Mouse (Mus musculus): ENCODE results near the gene Tab1. TPM values are rescaled to one million over a fixed set of nuclear protein-coding genes. Genes with fewer than 3 reads are reported as not detected.

The Tab1 gene
- polyA plus RNA-seq, 1 experiment from 2014 or later, result 34.6 TPM

DNA sequence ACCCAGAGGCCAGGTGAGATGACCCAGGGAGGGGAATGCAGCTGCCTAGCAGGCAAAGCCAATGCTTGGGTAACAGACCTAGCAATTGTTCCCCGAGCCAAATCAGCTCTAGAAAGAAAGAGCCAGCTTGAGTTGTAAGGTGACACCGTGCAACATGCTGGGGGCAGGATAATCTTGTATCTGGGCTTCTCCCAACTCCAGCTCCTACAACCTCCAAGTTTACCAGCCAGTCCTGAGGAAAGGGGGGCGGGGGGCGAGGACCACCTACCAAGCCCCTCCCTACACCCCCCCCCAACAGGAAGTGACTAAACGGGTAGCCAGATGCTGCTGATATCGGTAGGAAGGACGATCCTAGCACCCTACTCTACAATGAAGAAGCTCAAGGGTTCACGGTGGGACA lies 38.4 kb downstream of the Tab1 start:
- peaks cover 3% of the 10 kb centered on the region; the same call in 1 of the 2 replicates for H3K27me3 ChIP-seq

DNA sequence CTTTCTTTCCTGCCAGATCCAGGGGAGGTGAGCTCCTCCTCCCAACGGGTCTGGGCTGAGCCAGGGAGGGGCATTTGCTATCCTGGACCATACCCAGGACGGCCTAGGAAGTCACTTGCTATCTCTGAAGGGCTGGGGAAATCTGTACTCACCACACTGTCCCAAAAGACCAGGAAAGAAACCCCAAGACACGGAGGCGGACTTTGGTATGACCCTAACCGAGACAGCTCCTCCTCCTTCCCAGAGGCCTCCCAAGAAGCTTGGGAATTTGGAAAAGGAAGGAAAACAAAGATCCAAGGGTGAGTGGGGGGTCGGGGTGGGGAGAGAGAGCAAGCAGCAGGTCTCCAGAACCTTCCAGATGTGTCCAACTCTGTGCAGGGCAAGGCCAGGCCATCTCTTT lies 38.9 kb downstream of the Tab1 start:
- Histone ChIP-seq H3K27me3 (peaks cover 3% of the 10 kb centered on the region; the same call in 1 of the 2 replicates), H3K9me3 (no peaks in the 10 kb centered on the region), H3K4me2 (peak overlapping the region; percentile 6; the same call in 1 of the 2 replicates), H3K4me3 (no peak overlapping the region), H3K27ac (0 out of 2 replicates have a peak overlapping the region, but pooled peaks have one; percentile 15), H3K4me1 (peaks cover 36% of the 10 kb centered on the region), H3K9ac (no peak overlapping the region), H3K36me3 (no peaks in the 10 kb centered on the region)
- no peak for ATAC-seq (ENCODE audit: borderline replicate concordance, extremely low read depth, low FRiP score, low TSS enrichment)
- WGBS, result 16% methylated on average over 6 of the region's 6 CpGs

More for the DNA sequence above, 38.4 kb downstream of the Tab1 start:
- H3K27ac ChIP-seq, result 0 out of 2 replicates have a peak overlapping the region, but pooled peaks have one; percentile 15
- no peak overlapping the region for H3K9ac ChIP-seq
- no peak overlapping the region for H3K4me3 ChIP-seq
- H3K9me3 ChIP-seq, result no peaks in the 10 kb centered on the region
- no peaks in the 10 kb centered on the region for H3K36me3 ChIP-seq
- H3K4me1 ChIP-seq, result peaks cover 33% of the 10 kb centered on the region
- WGBS, result 7% methylated on average over 8 of the region's 8 CpGs
- no peak for ATAC-seq (ENCODE audit: borderline replicate concordance, extremely low read depth, low FRiP score, low TSS enrichment)
- H3K4me2 ChIP-seq, result peak overlapping the region; percentile 6; the same call in 1 of the 2 replicates

DNA sequence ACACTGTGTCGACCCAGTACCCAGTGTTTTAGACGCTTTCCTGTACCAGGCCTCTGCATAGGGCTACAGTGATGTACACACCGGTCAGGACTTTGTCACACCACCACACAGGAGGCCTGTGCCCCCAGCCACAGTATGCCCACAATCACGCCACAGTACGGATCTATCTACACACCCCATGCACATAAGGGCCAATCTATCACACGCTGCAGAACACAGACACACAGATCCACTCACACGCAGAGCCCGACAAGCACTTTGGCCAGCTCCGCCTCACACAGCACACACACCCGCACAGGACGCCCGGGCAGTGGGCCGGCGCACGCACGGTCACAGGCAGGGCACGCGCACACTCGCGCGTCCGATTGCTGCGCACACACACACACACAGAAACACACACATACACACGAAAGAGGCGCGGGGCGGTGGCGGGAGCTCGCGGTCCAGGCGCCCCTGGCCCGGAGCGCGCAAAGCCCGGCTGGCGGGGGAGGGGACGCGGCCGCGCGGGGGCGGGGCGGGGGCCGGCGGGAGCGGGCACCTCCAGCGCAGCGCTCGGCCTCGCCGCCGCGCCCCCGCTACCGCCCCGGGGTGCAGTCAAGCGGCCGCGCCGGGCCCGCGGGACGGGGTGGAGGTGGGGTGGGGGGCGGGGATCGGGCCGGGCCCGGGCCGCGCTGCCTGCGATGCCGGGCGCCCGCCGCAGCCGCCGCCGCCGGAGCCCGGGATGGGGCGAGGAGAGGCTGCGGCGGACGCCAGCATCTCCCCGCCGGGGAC lies 40.3 kb downstream of the Tab1 start, which contains the start of gene Mgat3:
Gene Mgat3, plus strand, starts transcription at position 721 of the 771 bp plus-strand sequence.
- peak; percentile 66 for ATAC-seq (ENCODE audit: borderline replicate concordance, extremely low read depth, low FRiP score, low TSS enrichment)
- WGBS, result 2% methylated on average over 42 of the region's 85 CpGs
- H3K36me3 ChIP-seq, result no peaks in the 10 kb centered on the region
- peaks cover 38% of the 10 kb centered on the region for H3K4me1 ChIP-seq
- H3K9ac ChIP-seq, result peak within 1 kb of the TSS; percentile 73
- H3K27ac ChIP-seq, result peak within 1 kb of the TSS; percentile 74
- peak within 1 kb of the TSS; percentile 79 for H3K4me3 ChIP-seq
- peak within 1 kb of the TSS; percentile 96 for H3K4me2 ChIP-seq
- H3K9me3 ChIP-seq, result no peaks in the 10 kb centered on the region
- H3K27me3 ChIP-seq, result peaks cover 3% of the 10 kb centered on the region; the same call in 1 of the 2 replicates

DNA sequence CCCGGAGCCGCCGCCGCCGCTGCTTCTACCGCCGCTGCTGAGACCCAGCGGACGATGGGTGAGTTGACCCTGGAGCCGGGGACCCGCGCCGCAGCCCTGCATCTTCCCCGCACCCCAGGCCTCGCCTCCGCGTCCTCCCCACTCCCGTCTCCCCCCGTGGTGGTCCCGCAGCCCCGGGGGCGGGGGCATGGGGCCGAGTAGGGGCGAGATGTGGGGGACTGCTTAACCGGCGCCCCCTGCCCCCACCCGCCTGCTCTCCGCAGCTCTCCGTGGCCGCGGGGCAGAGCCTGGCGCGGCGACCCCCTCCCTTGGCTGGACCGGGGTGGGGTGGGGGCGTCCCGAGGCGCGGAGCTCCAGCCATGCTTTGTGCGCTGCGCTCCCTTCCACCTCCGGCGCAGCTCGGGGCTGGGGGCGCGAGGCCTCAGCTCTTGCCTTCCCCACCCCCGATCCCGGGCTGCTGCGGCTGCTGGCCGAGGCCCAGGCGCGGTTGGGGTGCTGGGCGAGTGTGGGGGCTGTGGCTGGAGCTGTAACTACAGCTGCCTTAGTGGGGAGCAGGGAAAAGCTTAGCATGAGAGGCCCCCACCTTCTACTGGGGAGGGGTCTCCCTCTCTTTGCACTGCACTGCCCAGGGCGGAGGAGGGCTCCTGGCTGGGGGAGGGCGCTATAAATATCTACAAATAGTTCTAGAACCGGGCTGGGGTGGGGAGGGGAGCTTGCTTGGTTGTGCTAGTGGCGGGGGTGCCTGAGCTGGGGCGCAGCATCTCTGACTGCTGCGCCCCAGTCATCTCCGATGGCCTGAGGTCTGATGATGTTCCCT lies 41.1 kb downstream of the Tab1 start:
- Histone ChIP-seq H3K27ac (peak overlapping the region; percentile 74), H3K9ac (peak overlapping the region; percentile 73), H3K27me3 (peaks cover 3% of the 10 kb centered on the region; the same call in 1 of the 2 replicates), H3K4me3 (peak overlapping the region; percentile 79), H3K4me2 (peak overlapping the region; percentile 96), H3K9me3 (no peaks in the 10 kb centered on the region), H3K4me1 (peaks cover 42% of the 10 kb centered on the region), H3K36me3 (no peaks in the 10 kb centered on the region)
- ATAC-seq (ENCODE audit: borderline replicate concordance, extremely low read depth, low FRiP score, low TSS enrichment), result peak; percentile 45
- WGBS, result 2% methylated on average over 40 of the region's 60 CpGs

DNA sequence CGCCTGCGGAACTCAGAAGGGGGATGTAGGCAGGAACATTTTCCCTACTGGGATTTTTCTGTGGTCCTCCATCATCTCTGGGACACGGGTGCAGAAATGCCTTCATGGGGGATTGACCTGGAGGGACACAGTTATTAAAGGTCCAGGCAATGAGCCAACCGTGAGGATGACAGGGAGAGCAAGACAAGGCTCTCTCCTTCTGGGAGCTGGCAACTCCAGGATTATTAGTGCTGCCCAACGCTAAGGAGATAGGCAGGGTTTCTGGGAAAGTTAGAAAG lies 41.6 kb downstream of the Tab1 start:
- H3K36me3 ChIP-seq, result no peaks in the 10 kb centered on the region
- ATAC-seq (ENCODE audit: borderline replicate concordance, extremely low read depth, low FRiP score, low TSS enrichment), result no peak
- peaks cover 48% of the 10 kb centered on the region for H3K4me1 ChIP-seq
- peak overlapping the region; percentile 73 for H3K9ac ChIP-seq
- 10% methylated on average over 5 of the region's 5 CpGs for WGBS
- H3K27me3 ChIP-seq, result peaks cover 3% of the 10 kb centered on the region; the same call in 1 of the 2 replicates
- peak overlapping the region; percentile 79 for H3K4me3 ChIP-seq
- no peaks in the 10 kb centered on the region for H3K9me3 ChIP-seq
- peak overlapping the region; percentile 96 for H3K4me2 ChIP-seq
- peak overlapping the region; percentile 74; the same call in 1 of the 2 replicates for H3K27ac ChIP-seq

DNA sequence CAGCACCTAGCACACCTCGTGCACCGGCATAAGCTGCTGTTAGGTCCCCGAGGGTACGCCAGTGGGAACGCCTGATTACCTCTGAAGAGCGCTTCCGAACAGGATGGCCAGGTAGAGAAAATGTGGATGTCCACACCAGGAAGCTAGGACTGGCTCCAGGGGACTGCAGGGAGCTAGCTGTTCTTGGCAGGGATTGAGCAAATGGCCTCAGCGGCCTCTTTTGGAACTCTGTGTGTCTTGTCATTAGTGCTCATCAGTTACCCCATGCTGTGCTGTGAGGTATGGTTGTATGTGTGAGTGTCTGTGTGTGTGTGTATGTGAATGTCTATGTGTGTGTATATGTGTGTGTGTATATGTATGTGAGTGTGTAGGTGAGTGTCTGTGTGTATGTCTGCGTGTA lies 42.4 kb downstream of the Tab1 start:
- Histone ChIP-seq H3K4me3 (0 out of 2 replicates have a peak overlapping the region, but pooled peaks have one; percentile 79), H3K36me3 (no peaks in the 10 kb centered on the region), H3K9ac (no peak overlapping the region), H3K27ac (no peak overlapping the region), H3K4me2 (peak overlapping the region; percentile 96), H3K4me1 (peaks cover 55% of the 10 kb centered on the region), H3K9me3 (no peaks in the 10 kb centered on the region), H3K27me3 (peaks cover 3% of the 10 kb centered on the region; the same call in 1 of the 2 replicates)
- WGBS, result 64% methylated on average over 9 of the region's 9 CpGs
- no peak for ATAC-seq (ENCODE audit: borderline replicate concordance, extremely low read depth, low FRiP score, low TSS enrichment)

DNA sequence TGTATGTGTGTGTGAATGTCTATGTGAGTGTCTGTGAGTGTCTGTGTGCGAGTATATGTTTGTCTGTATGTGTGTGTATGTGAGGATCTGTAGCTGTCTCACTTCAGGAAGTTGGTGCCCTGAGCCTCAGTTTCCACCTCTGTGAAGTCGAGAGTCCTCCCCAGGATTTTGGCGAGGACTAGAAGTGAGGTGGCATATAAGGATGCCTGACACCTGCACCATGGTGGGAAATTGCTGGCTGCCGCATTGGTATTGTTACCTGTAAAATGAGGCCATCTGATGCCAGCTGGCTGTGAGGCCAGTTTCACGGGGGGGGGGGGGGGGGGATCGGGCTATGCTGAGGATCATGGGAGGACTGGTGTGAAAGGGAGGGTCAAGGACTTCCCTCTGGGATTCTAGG lies 42.8 kb downstream of the Tab1 start:
- ATAC-seq (ENCODE audit: borderline replicate concordance, extremely low read depth, low FRiP score, low TSS enrichment), result no peak
- no peak overlapping the region for H3K27ac ChIP-seq
- peaks cover 55% of the 10 kb centered on the region for H3K4me1 ChIP-seq
- no peaks in the 10 kb centered on the region for H3K9me3 ChIP-seq
- peak overlapping the region; percentile 96; the same call in 1 of the 2 replicates for H3K4me2 ChIP-seq
- H3K9ac ChIP-seq, result no peak overlapping the region
- peaks cover 3% of the 10 kb centered on the region; the same call in 1 of the 2 replicates for H3K27me3 ChIP-seq
- WGBS, result 70% methylated on average over 4 of the region's 6 CpGs
- no peak overlapping the region for H3K4me3 ChIP-seq
- H3K36me3 ChIP-seq, result no peaks in the 10 kb centered on the region

DNA sequence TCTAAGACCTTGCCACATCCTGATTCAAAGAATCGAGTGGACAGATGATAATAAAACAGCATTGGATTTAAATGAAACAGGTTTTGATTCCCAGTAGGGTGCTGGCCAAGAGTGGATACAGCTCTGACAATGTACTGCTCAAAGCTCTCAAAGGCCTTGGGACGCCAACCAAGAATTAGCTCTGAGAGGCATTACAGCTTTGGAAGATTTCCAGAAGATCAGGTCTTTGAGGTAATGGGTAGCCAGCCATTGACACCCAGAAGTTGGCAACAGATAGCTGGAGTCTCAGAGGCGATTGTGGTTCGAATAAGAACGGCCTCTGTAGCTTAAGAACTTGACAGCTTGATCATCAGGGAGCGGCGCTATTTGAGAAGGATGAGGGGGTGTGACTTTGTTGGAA lies 48.6 kb downstream of the Tab1 start:
- WGBS, result 85% methylated on average over 7 of the region's 7 CpGs
- Histone ChIP-seq H3K4me2 (no peak overlapping the region), H3K27ac (no peak overlapping the region)

DNA sequence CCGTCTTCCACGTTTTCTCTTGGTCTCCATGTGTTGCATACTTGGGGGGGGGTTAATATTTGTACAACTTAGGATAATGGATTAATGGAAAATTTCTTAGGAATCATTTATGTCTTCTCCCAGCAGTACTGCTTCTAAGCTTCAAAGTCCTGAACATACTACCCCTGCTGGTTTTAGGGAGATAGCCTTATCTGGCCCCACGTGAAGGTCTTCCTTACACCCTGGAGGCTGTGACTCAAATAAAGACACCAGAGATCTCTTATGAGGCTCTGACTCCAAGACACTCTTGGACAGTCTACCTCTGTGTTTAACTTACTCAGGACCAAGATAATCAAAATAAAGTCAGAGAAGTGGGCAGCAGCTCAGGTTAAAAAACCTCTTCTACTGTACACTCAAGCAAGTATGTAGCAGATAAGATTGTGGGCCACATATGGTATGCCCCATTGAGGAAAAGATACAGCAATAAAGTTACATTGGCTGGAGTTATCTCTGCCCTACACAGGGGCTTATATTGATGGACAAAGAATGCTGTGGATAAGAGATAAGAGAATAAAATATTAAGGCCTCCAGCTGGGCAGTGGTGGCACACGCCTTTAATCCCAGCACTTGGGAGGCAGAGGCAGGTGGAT lies 49.3 kb downstream of the Tab1 start:
- WGBS, result 88% methylated on average over 4 of the region's 4 CpGs
- no peak overlapping the region for H3K4me3 ChIP-seq
- H3K4me1 ChIP-seq, result peaks cover 16% of the 10 kb centered on the region; the same call in 1 of the 2 replicates
- H3K36me3 ChIP-seq, result no peaks in the 10 kb centered on the region
- no peak for ATAC-seq (ENCODE audit: borderline replicate concordance, extremely low read depth, low FRiP score, low TSS enrichment)
- no peak overlapping the region for H3K4me2 ChIP-seq
- H3K27me3 ChIP-seq, result no peaks in the 10 kb centered on the region
- no peaks in the 10 kb centered on the region for H3K9me3 ChIP-seq
- H3K27ac ChIP-seq, result no peak overlapping the region
- H3K9ac ChIP-seq, result no peak overlapping the region

More for the DNA sequence above, 48.6 kb downstream of the Tab1 start:
- ATAC-seq (ENCODE audit: borderline replicate concordance, extremely low read depth, low FRiP score, low TSS enrichment), result no peak
- Histone ChIP-seq H3K4me3 (no peak overlapping the region), H3K9ac (no peak overlapping the region), H3K27me3 (no peaks in the 10 kb centered on the region), H3K36me3 (no peaks in the 10 kb centered on the region), H3K4me1 (peaks cover 21% of the 10 kb centered on the region; the same call in 1 of the 2 replicates), H3K9me3 (no peaks in the 10 kb centered on the region)

DNA sequence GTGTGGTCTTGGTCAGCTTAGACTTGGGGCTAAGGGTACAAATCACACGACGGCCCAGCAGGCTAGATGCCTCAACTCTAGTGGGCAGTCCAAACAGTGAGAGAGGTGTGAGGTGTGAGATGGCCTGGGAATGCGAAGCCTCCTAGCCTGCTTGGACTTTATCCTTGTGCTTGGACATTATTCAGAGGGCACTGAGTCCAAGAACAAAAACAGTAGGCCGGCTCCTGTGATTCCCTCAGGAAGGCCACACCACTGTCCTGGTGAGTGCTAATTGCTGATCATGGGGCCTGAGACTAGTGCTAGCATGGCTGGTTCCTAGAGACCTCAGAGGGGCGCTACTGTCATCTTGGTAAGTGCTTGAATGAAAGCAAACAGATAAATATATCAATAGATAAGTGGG lies 56.0 kb downstream of the Tab1 start:
- H3K27ac ChIP-seq, result no peak overlapping the region

DNA sequence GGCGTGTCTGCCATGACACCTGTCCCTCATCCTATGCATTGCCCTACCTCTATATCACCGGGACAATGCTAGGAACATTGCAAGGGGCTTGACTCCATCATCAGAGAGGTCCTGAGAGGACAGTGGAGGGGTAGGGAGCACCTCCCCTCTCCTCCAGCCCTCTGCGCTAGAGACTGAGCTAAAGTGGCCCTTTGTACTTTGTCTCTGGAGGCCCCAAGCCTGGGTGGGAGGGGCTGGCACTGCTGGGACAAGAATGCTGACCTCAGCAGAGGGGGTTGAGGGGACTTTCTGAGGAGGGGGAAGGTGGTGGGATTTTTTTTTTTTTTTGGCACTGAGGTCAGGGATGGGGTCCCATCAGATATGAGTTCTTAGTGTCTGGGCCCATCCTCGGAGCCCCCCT lies 57.1 kb downstream of the Tab1 start:
- Histone ChIP-seq H3K4me3 (no peak overlapping the region), H3K9me3 (no peaks in the 10 kb centered on the region), H3K36me3 (no peaks in the 10 kb centered on the region), H3K4me2 (no peak overlapping the region), H3K4me1 (peaks cover 10% of the 10 kb centered on the region), H3K27ac (no peak overlapping the region), H3K9ac (no peak overlapping the region), H3K27me3 (no peaks in the 10 kb centered on the region)
- 0 out of 2 replicates have a peak, but pooled peaks have one; percentile 17 for ATAC-seq (ENCODE audit: borderline replicate concordance, extremely low read depth, low FRiP score, low TSS enrichment)
- 55% methylated on average over 4 of the region's 4 CpGs for WGBS

More for the DNA sequence above, 56.0 kb downstream of the Tab1 start:
- no peak overlapping the region for H3K4me2 ChIP-seq
- no peaks in the 10 kb centered on the region for H3K36me3 ChIP-seq
- WGBS, result 66% methylated on average over 5 of the region's 5 CpGs
- peaks cover 10% of the 10 kb centered on the region for H3K4me1 ChIP-seq
- H3K9ac ChIP-seq, result no peak overlapping the region
- no peaks in the 10 kb centered on the region for H3K9me3 ChIP-seq
- no peaks in the 10 kb centered on the region for H3K27me3 ChIP-seq
- H3K4me3 ChIP-seq, result no peak overlapping the region
- no peak for ATAC-seq (ENCODE audit: borderline replicate concordance, extremely low read depth, low FRiP score, low TSS enrichment)
